Mouse (Mus musculus): ENCODE measurements around the gene Lrrc73.

Gene Lrrc73

DNA sequence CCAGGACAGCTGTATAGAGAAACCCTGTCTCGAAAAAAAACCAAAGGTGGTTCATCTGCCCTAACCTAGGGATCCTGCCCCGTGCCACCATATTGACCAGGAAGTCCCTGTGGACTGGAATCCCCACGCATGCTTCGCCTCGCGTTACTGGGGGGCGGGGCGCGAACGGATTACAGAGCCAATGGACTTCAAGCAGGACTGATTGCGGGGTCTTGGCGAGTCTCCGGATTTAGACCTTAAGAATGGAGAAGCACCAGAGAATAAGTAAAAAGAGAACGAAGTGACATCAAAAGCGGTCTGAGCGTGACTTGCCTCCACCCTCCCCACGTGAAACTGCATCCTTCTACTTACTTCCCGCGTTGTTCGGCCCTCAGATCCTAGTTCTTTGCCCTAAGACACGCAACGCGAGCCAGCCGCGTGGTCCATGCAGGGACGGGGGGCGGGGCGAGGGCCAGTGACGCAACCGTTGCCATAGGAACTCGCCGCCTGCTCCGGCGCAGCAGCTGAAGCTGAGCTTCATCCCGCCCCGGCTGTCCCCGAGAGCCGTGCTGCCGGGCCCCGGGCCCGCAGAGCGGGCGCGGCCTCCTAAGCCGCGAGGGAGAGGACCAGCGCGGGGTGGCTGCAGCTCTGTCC is at the start of gene Lrrc73:
Gene Lrrc73 (plus strand): TSS at position 80 of the 633 bp plus-strand sequence.
- DNase-seq: peak; percentile 92

GRCm38 (mm10) chr17:46206676-46207075 is 46.7 kb upstream of the Lrrc73 start:
- DNase-seq: no peak

DNA sequence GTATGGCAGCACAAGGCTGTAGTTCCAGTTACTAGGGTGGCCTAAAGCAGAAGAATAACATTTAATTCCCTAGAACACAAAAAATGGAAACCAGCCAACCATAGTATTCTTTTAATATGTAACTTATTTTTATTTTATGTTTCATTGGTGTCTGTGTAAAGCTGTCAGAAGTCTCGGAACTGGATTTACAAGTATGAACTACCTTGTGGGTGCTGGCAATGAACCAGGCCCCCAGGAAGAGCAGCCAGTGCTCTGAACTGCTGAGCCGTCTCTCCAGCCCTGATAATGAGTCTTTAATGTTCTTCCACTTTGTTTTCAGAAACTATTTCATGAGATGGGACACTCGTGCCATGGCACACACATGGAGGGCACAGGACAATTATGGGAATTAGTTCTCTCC is 42.8 kb upstream of the Lrrc73 start:
- DNase-seq: peak; percentile 6

GRCm38 (mm10) chr17:46221601-46222000 is 31.7 kb upstream of the Lrrc73 start:
- no peak for DNase-seq

GRCm38 (mm10) chr17:46227576-46227975 is 25.8 kb upstream of the Lrrc73 start:
- no peak for DNase-seq

DNA sequence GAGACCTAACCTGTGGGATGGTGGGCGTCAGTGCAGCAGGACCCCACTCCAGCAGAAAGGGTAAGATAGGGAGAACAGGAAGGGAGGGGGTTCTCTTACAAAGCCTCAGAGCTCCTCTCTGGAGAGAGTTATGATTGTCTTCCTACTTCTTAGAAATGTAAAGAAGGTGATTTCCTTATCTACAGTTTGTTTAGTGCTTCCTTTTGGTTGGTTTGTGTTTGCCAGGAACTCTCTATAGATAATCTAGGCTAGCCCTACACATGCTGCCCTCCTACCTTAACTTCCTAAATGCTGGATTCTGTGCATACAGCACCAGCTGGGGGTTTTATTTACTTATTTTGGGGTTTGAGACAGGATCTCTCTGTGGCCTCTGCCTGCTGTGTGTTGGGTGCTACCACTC is 17.3 kb upstream of the Lrrc73 start:
- DNase-seq: no peak

GRCm38 (mm10) chr17:46237079-46237478 is 16.3 kb upstream of the Lrrc73 start:
- no peak for DNase-seq

DNA sequence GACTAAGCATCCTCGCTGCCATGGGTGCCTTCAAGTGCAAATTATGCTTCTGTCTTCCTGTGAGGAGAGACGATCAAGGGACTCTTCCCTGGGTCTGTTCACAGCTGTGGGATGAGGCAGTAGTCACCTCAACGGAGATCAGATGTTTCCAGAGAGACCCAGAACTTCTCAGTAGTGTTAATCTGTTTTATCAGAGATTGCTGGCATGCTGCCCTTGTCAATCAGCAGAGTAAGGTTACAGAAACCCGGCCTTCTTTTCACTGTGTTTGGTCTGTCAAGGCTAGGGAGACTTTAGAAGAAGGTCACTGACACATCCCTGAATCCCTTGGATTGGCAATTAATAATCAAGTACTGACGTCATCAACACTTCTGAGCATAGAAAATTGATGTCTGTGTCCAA is 15.9 kb upstream of the Lrrc73 start:
- no peak for DNase-seq

DNA sequence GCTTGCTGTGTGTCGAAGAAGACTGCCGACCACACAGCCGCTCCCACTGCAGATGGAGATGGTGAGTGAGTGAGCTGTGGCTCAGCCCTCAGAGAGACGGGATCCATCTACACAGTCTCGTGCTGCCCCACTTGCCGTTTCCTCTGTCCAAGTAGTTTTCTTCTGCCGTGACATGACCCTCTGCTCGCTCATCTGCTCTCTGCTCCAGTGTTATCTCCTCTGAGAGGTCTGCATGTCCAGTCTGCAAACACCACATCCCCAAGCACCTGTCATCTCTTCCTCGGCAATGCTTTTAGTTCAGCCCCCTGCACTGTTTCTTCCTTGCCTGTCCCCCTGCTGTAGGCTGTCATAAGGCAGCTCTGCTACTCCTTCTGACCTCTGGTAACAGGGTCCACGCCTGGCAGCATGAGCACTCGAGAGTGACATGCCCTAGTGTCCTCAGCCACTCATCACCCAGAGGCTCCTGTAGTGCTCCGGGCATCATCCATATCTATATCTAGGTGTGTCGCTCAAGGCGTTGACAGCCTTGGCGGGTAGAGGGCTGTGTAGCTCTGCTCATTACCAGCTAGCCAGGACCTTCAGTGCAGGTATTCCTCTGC is 13.7 kb upstream of the Lrrc73 start:
- no peak for DNase-seq

DNA sequence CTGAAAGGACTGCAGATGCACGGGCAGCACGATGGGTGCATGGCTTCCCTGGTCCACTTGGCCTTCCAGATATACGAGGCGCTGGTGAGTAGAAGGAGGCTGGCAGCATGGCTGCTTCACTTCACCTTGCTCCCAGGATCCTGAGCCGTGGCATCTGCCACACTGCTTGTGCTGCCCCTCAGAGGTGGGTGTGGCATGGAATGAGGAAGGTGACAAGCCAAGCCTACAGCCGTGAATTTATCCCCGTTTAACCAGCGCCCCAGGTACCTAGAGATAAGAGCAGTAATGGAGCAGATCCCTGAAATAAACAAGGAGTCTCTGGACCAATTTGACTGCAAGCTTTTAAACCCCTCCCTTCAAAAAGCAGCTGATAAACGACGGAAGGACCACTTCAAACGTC is 11.9 kb upstream of the Lrrc73 start:
- DNase-seq: no peak

GRCm38 (mm10) chr17:46242274-46242673 is 11.1 kb upstream of the Lrrc73 start:
- no peak for DNase-seq

DNA sequence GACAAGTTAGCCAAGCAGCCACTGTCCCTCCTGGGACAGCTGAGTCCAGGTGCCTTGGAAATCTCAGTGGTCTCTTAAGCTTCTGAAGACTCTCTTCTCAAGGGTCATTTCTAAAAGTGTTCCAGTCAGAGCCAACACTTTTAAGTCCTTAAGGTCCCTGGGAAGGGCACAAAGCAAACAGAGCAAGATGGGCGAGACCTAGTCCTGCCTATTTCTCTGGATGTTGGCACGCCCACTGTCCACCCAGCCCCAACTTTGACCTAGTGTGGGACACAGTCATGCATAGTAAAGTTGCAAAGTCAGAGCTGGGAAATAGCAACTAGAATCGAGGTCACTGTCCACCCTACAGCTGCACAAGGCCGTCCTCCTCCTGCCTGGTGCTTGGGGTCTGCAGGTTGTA is 10.3 kb upstream of the Lrrc73 start:
- DNase-seq: no peak

DNA sequence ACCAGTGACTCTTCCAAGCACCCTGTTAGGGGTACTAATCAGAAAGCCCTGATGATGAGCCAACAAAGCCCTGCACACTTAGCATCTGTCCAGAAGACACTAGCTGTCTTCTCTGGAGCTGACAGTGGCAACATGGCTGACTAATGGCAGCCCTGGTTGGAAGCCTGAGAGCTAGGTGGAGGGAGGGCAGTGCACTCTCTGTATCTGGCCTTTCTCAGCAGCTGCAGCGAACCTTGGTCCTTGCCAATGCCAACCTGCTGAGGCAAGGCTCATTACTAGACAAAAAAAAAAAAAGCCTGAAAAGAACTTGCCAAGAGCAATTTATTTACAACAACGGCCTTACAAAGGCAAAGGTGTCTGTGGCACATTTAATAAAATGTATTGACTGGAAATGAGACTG is 9.7 kb upstream of the Lrrc73 start:
- peak; percentile 33 for DNase-seq

GRCm38 (mm10) chr17:46244579-46244978 is 8.8 kb upstream of the Lrrc73 start:
- DNase-seq: no peak

- DNase-seq: peak; percentile 95
Measured at GRCm38 (mm10) chr17:46247512-46248188, 5.7 kb upstream of the Lrrc73 start, which contains the start of the genes Polr1c and Yipf3. Gene Polr1c (minus strand): TSS chr17:46248054. Gene Yipf3 (plus strand): TSS chr17:46248080.

DNA sequence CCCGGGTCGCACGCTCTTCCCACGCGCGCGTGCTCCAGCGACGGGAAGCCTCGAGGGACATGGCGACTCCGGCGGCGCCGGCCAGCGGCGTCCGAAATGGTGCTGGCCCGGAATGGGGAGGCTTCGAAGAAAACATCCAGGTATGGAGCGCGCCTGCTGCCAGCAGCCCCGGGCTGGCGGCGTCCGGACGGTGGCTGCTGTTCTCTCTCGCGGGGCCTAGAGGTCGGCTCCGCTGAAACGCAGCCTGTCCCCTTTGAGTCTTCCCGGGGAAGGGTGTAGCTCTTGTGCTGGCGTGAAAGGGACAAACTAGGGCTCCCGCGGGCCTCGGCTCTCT is 5.2 kb upstream of the Lrrc73 start:
- DNase-seq: no peak

GRCm38 (mm10) chr17:46251174-46251573 is 2.2 kb upstream of the Lrrc73 start:
- DNase-seq: no peak

GRCm38 (mm10) chr17:46252571-46253451 is 520 bp upstream of the Lrrc73 start:
- DNase-seq: peak; percentile 32

DNA sequence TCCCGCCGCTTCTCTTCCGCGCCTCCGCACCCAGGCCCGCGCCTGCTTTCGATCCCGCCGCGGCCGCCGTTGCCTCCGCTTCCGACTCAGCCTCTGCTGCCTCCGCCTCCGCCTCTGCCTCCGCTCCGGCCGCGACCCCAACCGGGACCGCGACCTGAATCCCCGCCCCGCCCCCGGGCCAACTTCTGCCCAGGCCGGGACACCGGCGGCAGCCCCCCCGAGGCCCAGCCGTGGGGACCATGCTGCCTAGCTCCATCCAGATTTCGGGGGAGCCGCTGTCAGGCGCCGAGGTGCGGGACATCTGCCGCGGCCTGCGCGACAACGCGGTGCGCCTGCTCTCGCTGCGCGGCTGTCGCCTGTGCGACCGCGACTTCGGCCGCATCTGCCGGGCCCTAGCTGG is 775 bp downstream of the Lrrc73 start:
- DNase-seq: peak; percentile 20

GRCm38 (mm10) chr17:46255147-46255546 is 1.8 kb downstream of the Lrrc73 start:
- no peak for DNase-seq

GRCm38 (mm10) chr17:46258279-46259053 is 5.1 kb downstream of the Lrrc73 start:
- DNase-seq: peak; percentile 44

- no peak for DNase-seq
Measured at GRCm38 (mm10) chr17:46259675-46260074, 6.3 kb downstream of the Lrrc73 start.
